Mouse (Mus musculus) midbrain, postnatal 0 days (tissue): Measurements from ENCODE around the gene Nim1k. TPM values are rescaled to one million over a fixed set of nuclear protein-coding genes. Genes with fewer than 3 reads are reported as not detected.
A peak's percentile ranks its signal among the peaks of the same experiment; 100 is the strongest.

Source experiments
- ATAC-seq: fragments of 200-750 bp; cut with Nextera tagmentation; 2 replicates; pipeline ENCODE4 v1.8.0; 2017; ENCODE audit warnings: moderate number of reproducible peaks, mild to moderate bottlenecking, moderate TSS enrichment, moderate library complexity; ENCODE audit not compliant: low FRiP score
- DNase-seq: peaks from one replicate; pipeline ENCODE4 v3.0.0-alpha.2; 2015; ENCODE audit warnings: low spot score
- H3K27ac ChIP-seq: fragments of 300-500 bp; sonication (generic); 2 replicates; pipeline ENCODE4 v1.5.1; 2014; ENCODE audit warnings: low read depth, mild to moderate bottlenecking, low read length, mixed read lengths
- H3K27me3 ChIP-seq: fragments of 300-500 bp; sonication (generic); 2 replicates; pipeline ENCODE4 v1.6.1; 2014; ENCODE audit warnings: low read length, control low read depth, mixed read lengths; ENCODE audit not compliant: insufficient read depth
- H3K36me3 ChIP-seq: fragments of 300-500 bp; sonication (generic); 2 replicates; pipeline ENCODE4 v1.6.1; 2014; ENCODE audit warnings: low read length, control low read depth, mixed read lengths; ENCODE audit not compliant: insufficient read depth
- H3K4me1 ChIP-seq: fragments of 300-500 bp; sonication (generic); 2 replicates; pipeline ENCODE4 v1.6.1; 2014; ENCODE audit warnings: mild to moderate bottlenecking, control low read depth, antibody characterized with exemption, low read length, mixed read lengths; ENCODE audit not compliant: insufficient read depth
- H3K4me2 ChIP-seq: fragments of 300-500 bp; sonication (generic); 2 replicates; pipeline ENCODE4 v1.6.1; 2014; ENCODE audit warnings: low read depth, mild to moderate bottlenecking, low read length, mixed read lengths; ENCODE audit not compliant: poor library complexity, severe bottlenecking
- H3K4me3 ChIP-seq: fragments of 300-500 bp; sonication (generic); 2 replicates; pipeline ENCODE4 v1.5.1; 2014; ENCODE audit warnings: low read depth, mild to moderate bottlenecking, low read length, moderate library complexity
- H3K9ac ChIP-seq: fragments of 300-500 bp; sonication (generic); replicated peaks from 2 replicates; pipeline ENCODE4 v1.6.1; 2014; ENCODE audit warnings: mild to moderate bottlenecking, low read length, moderate library complexity, mixed read lengths; ENCODE audit not compliant: poor library complexity, severe bottlenecking
- H3K9me3 ChIP-seq: fragments of 300-500 bp; sonication (generic); 2 replicates; pipeline ENCODE4 v1.6.1; 2016; ENCODE audit warnings: low read length, control low read depth
- CTCF ChIP-seq: IDR thresholded peaks from 2 replicates; pipeline ENCODE4 v1.5.1; 2016; ENCODE audit warnings: antibody characterized with exemption, mild to moderate bottlenecking
- WGBS: fragments of 180-500 bp; shearing (Covaris S2); extraction: QIAGEN DNeasy Blood & Tissue Kit; methylation state at CpG from one replicate; pipeline ENCODE4 v1.1.7; 2014; 5-methylcytosine and 5-hydroxymethylcytosine counted together
- polyA plus RNA-seq: library from polyadenylated mRNA; unstranded; fragments of >200 nt; fragmentation: Nextera tagmentation; extraction: Ambion mirVana; gene quantifications from 2 replicates; pipeline ENCODE4 v1.2.1, GENCODE M21; 2015
- total RNA-seq: library from RNA; depleted of rRNA; stranded (reverse); fragments of >200 nt; gene quantifications from 2 replicates; pipeline ENCODE4 v1.2.3, GENCODE M21; 2014

Gene Nim1k
- total and polyA plus RNA-seq, 2 experiments from 2014 or later, result 8.6 to 9.5 TPM

DNA sequence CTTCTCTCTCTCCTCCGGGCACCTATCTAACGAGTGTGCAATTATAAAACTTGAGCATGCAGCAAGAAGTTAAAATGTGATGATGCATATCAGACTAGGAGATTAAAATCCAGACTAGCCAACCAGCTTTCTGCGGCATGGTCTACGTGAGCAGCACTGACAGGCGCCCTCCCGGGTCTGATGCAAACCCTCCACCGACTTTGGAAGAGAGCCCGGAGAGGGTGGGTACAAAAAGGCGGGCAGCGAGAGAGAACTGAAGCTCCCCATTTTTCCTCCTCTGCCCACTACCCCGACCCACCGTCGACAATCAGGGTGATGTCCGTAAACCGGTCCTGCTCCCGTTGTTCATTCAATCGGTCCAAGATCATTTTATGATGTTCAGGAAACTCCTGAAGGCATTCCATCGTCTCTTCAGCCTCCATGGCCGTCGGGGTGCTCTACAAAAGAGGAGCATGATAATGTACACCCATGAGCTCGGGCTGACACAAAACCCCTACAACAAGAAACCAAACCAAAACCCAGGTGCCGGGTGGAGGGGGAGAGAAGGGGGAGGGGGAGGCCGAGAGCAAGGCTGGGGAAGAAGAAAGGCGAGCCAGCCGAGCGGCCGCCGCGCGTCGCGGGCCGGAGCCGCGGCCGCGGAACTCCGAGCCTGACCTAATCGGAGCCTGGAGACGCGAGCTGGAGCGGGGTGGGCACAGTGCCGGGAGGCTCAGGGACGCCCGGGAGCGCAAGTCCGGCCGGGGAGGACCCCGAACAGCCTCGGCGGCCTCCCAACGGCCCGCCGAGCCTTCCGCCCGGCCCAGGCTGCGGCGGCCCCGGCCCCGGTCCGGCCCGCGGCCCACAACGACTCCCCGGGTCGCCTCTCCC lies 34.4 kb upstream of the Nim1k start:
- peak overlapping the region; percentile 95 for H3K27ac ChIP-seq
- peak overlapping the region; percentile 87 for H3K4me3 ChIP-seq
- WGBS, result under 1% methylated on average over 45 of the region's 66 CpGs
- H3K9ac ChIP-seq, result peak overlapping the region; percentile 83
- H3K27me3 ChIP-seq, result no peaks in the 10 kb centered on the region
- ATAC-seq (peak; percentile 59), DNase-seq (peak; percentile 83)
- H3K9me3 ChIP-seq, result no peaks in the 10 kb centered on the region
- H3K4me1 ChIP-seq, result no peaks in the 10 kb centered on the region
- H3K4me2 ChIP-seq, result peak overlapping the region; percentile 61
- peaks cover 6% of the 10 kb centered on the region; the same call in 1 of the 2 replicates for H3K36me3 ChIP-seq
- TF ChIP-seq CTCF, result 0 out of 2 replicates have a peak, but pooled peaks have one; percentile 1

DNA sequence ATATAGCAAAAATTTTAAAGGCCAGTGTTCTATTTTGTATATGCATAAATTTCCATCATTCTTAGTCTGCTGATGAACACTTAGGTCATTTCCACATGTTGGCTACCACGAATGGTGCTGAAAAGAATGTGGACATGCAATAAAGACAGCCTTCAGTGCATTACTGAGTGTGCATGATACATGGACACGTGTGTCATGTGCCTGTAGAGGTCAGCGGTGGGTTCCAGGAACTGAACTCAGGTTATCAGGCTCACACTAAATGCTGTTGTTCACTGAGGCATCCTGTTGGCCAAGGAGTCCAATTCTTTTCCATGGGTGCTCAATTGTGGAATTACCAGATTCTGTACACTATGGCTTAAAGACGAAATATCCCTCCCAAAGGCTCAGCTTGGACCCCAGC lies 27.9 kb upstream of the Nim1k start:
- no peak for TF ChIP-seq CTCF
- ATAC-seq (no peak), DNase-seq (no peak)
- H3K9me3 ChIP-seq, result no peaks in the 10 kb centered on the region
- WGBS, result 86% methylated on average over 4 of the region's 4 CpGs
- no peak overlapping the region for H3K4me2 ChIP-seq
- H3K27ac ChIP-seq, result no peak overlapping the region
- H3K9ac ChIP-seq, result no peak overlapping the region
- no peaks in the 10 kb centered on the region for H3K4me1 ChIP-seq
- no peaks in the 10 kb centered on the region for H3K27me3 ChIP-seq
- no peak overlapping the region for H3K4me3 ChIP-seq
- H3K36me3 ChIP-seq, result peaks cover 29% of the 10 kb centered on the region

DNA sequence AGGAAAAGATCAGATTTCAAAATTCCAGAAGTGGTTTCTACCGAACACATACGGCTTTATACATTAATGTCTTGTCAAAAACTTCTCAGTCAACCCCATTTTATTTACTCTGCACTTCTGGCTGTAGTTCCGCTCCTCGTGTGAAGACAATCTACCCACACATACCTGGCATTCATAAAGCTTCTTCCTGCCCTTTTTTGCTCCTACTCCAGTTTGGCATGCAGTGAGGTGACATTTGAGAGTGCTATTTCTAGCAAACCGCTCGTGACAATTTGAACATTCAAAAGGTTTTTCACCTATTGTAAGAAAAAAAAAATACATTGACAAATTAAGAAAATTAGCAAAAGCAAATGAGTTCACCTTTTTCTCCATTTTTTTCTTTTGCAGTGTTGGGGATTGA lies 12.9 kb upstream of the Nim1k start:
- Histone ChIP-seq H3K27me3 (no peaks in the 10 kb centered on the region), H3K36me3 (peaks cover 48% of the 10 kb centered on the region), H3K9me3 (no peaks in the 10 kb centered on the region), H3K9ac (no peak overlapping the region), H3K27ac (no peak overlapping the region), H3K4me2 (no peak overlapping the region), H3K4me3 (no peak overlapping the region), H3K4me1 (no peaks in the 10 kb centered on the region)
- ATAC-seq, result no peak
- 92% methylated on average over 6 of the region's 6 CpGs for WGBS
- DNase-seq, result no peak
- no peak for TF ChIP-seq CTCF

DNA sequence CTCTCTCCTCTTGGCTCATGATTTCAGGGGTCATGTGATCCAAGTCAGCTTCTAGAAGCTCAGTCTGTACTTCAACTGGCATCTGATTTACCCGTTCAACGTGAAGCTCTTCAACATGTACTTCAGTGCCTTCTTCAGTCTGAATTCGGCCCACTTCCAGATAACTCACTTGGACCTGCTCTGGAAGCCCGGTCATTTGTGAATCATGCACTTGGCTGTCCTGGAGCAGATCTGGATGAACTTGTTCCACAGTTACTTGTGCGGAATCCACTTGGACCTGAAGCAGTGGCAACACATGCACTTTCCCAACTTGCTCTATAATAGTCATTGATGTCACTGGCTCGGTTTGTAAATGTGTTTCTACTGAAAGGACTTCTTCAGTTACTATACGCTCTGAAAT lies 10.8 kb upstream of the Nim1k start:
- Histone ChIP-seq H3K36me3 (peaks cover 41% of the 10 kb centered on the region), H3K4me2 (no peak overlapping the region), H3K9me3 (no peaks in the 10 kb centered on the region), H3K4me1 (no peaks in the 10 kb centered on the region), H3K9ac (no peak overlapping the region), H3K27ac (no peak overlapping the region), H3K4me3 (no peak overlapping the region), H3K27me3 (no peaks in the 10 kb centered on the region)
- DNase-seq (no peak), ATAC-seq (no peak)
- WGBS, result 92% methylated on average over 7 of the region's 7 CpGs
- no peak for TF ChIP-seq CTCF

DNA sequence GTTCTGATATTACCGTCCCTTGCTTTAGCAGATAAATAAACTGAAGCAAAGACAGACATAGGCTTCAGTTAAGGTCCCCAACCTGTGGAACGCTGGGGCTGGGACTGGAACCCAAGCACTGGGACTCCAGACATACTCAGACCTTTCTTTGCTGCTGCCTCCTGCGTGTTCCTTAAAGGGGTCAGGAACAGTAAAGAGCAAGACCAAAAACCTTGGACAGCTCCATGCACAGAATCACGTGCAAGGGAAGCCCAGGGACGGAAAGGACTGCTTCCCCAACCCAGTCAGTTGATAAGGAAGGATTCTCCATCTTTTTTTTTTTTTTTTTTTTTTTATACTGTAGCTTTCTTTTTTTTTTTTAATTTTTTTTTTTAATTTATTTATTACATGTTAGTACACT lies 1.1 kb upstream of the Nim1k start:
- no peak overlapping the region for H3K9ac ChIP-seq
- TF ChIP-seq CTCF, result no peak
- H3K4me3 ChIP-seq, result peak overlapping the region; percentile 77; the same call in 1 of the 2 replicates
- DNase-seq (no peak), ATAC-seq (no peak)
- H3K4me1 ChIP-seq, result peaks cover 8% of the 10 kb centered on the region; the same call in 1 of the 2 replicates
- H3K27ac ChIP-seq, result peak overlapping the region; percentile 86; the same call in 1 of the 2 replicates
- H3K4me2 ChIP-seq, result peak overlapping the region; percentile 89; the same call in 1 of the 2 replicates
- WGBS, result 38% methylated on average over 5 of the region's 5 CpGs
- H3K36me3 ChIP-seq, result peaks cover 7% of the 10 kb centered on the region; the same call in 1 of the 2 replicates
- no peaks in the 10 kb centered on the region for H3K27me3 ChIP-seq
- no peaks in the 10 kb centered on the region for H3K9me3 ChIP-seq

DNA sequence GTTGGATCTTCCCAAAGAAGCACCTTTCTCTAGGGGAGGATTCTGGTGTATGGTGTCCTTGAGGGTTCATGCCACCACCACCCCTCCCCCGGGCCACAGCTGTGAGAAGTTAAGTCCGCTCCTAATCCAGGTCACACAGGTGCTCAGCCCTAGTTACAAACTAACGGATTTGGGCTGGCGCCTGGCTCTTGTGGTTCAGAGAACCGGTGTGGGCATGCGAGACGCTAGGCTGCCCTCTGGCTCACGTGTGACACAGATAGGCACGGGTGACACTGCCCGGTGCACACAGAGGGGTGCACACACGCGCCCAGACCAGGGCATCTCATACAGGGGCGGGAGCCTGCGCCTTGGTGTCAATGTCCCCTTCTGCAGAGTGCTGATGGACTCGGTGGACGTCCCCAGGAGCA lies 538 bp downstream of the Nim1k start:
- Histone ChIP-seq H3K36me3 (no peaks in the 10 kb centered on the region), H3K27ac (peak overlapping the region; percentile 86), H3K4me1 (peaks cover 8% of the 10 kb centered on the region; the same call in 1 of the 2 replicates), H3K27me3 (no peaks in the 10 kb centered on the region), H3K9ac (peak overlapping the region; percentile 87), H3K4me2 (peak overlapping the region; percentile 89), H3K4me3 (peak overlapping the region; percentile 77), H3K9me3 (no peaks in the 10 kb centered on the region)
- TF ChIP-seq CTCF, result no peak
- DNase-seq (peak; percentile 9), ATAC-seq (peak; percentile 71)
- WGBS, result under 1% methylated on average over 16 of the region's 16 CpGs
